Mouse (Mus musculus): ENCODE results near the gene Sephs2. TPM values are rescaled to one million over a fixed set of nuclear protein-coding genes. Genes with fewer than 3 reads are reported as not detected.

Sephs2 gene
- polyA plus RNA-seq, 1 experiment from 2014 or later = 84.0 TPM

GRCm38 (mm10) chr7:127287940-127288339 is 14.1 kb upstream of the Sephs2 start:
- Histone ChIP-seq H3K27ac (no peak overlapping the region), H3K36me3 (replicated peaks) (no peaks in the 10 kb centered on the region), H3K9me3 (peaks cover 24% of the 10 kb centered on the region), H3K4me3 (no peak overlapping the region), H3K4me1 (peaks cover 4% of the 10 kb centered on the region; the same call in 1 of the 2 replicates), H3K27me3 (ENCODE audit: poor library complexity, severe bottlenecking) (no peaks in the 10 kb centered on the region)
- no peak for DNase-seq (ENCODE audit: extremely low spot score, low spot score)
- 66% methylated on average over 1 of the region's 1 CpGs for WGBS

- no peak for DNase-seq (ENCODE audit: extremely low spot score, low spot score)
- peaks cover 24% of the 10 kb centered on the region for H3K9me3 ChIP-seq
- peaks cover 3% of the 10 kb centered on the region; the same call in 1 of the 2 replicates for H3K4me1 ChIP-seq
- no peaks in the 10 kb centered on the region for H3K36me3 ChIP-seq (replicated peaks)
- no peaks in the 10 kb centered on the region for H3K27me3 ChIP-seq (ENCODE audit: poor library complexity, severe bottlenecking)
- no peak overlapping the region for H3K27ac ChIP-seq
- 75% methylated on average over 10 of the region's 10 CpGs for WGBS
- no peak overlapping the region for H3K4me3 ChIP-seq
These were observed 11.3 kb upstream of the Sephs2 start for GRCm38 (mm10) chr7:127285154-127285553.

- peaks cover 11% of the 10 kb centered on the region for H3K9me3 ChIP-seq
- no peak overlapping the region for H3K27ac ChIP-seq
- no peak overlapping the region for H3K4me3 ChIP-seq
- H3K27me3 ChIP-seq (ENCODE audit: poor library complexity, severe bottlenecking) = no peaks in the 10 kb centered on the region
- 93% methylated on average over 2 of the region's 2 CpGs for WGBS
- DNase-seq (ENCODE audit: extremely low spot score, low spot score) = no peak
- H3K4me1 ChIP-seq = peaks cover 7% of the 10 kb centered on the region; the same call in 1 of the 2 replicates
- H3K36me3 ChIP-seq (replicated peaks) = no peaks in the 10 kb centered on the region
These were observed 8.3 kb upstream of the Sephs2 start for GRCm38 (mm10) chr7:127282190-127282589.

GRCm38 (mm10) chr7:127281114-127281513 is 7.3 kb upstream of the Sephs2 start:
- Histone ChIP-seq H3K36me3 (replicated peaks) (no peaks in the 10 kb centered on the region), H3K9me3 (peaks cover under 1% of the 10 kb centered on the region; the same call in 1 of the 2 replicates), H3K4me3 (no peak overlapping the region), H3K27ac (no peak overlapping the region), H3K4me1 (peaks cover 7% of the 10 kb centered on the region; the same call in 1 of the 2 replicates), H3K27me3 (ENCODE audit: poor library complexity, severe bottlenecking) (no peaks in the 10 kb centered on the region)
- DNase-seq (ENCODE audit: extremely low spot score, low spot score) = no peak
- WGBS = 81% methylated on average over 4 of the region's 4 CpGs

GRCm38 (mm10) chr7:127280092-127280491 is 6.2 kb upstream of the Sephs2 start:
- no peak overlapping the region for H3K27ac ChIP-seq
- 83% methylated on average over 3 of the region's 3 CpGs for WGBS
- DNase-seq (ENCODE audit: extremely low spot score, low spot score) = no peak

GRCm38 (mm10) chr7:127278311-127278710 is 4.5 kb upstream of the Sephs2 start:
- peaks cover 15% of the 10 kb centered on the region for H3K4me1 ChIP-seq
- H3K27me3 ChIP-seq (ENCODE audit: poor library complexity, severe bottlenecking) = no peaks in the 10 kb centered on the region
- no peaks in the 10 kb centered on the region for H3K36me3 ChIP-seq (replicated peaks)
- 28% methylated on average over 8 of the region's 8 CpGs for WGBS
- no peak overlapping the region for H3K4me3 ChIP-seq
- H3K9me3 ChIP-seq = no peaks in the 10 kb centered on the region
- peak overlapping the region; percentile 58 for H3K27ac ChIP-seq
- DNase-seq (ENCODE audit: extremely low spot score, low spot score) = peak; percentile 49

More at GRCm38 (mm10) chr7:127280092-127280491, 6.2 kb upstream of the Sephs2 start:
- Histone ChIP-seq H3K4me1 (peaks cover 7% of the 10 kb centered on the region; the same call in 1 of the 2 replicates), H3K27me3 (ENCODE audit: poor library complexity, severe bottlenecking) (no peaks in the 10 kb centered on the region), H3K36me3 (replicated peaks) (no peaks in the 10 kb centered on the region), H3K9me3 (no peaks in the 10 kb centered on the region), H3K4me3 (no peak overlapping the region)

- peaks cover 27% of the 10 kb centered on the region for H3K4me1 ChIP-seq
- 79% methylated on average over 5 of the region's 5 CpGs for WGBS
- H3K4me3 ChIP-seq = no peak overlapping the region
- no peaks in the 10 kb centered on the region for H3K27me3 ChIP-seq (ENCODE audit: poor library complexity, severe bottlenecking)
- H3K36me3 ChIP-seq (replicated peaks) = peaks cover 15% of the 10 kb centered on the region
- H3K9me3 ChIP-seq = peaks cover 7% of the 10 kb centered on the region; the same call in 1 of the 2 replicates
- DNase-seq (ENCODE audit: extremely low spot score, low spot score) = no peak
- H3K27ac ChIP-seq = no peak overlapping the region
These were observed 2.7 kb upstream of the Sephs2 start for GRCm38 (mm10) chr7:127276519-127276961.

- Histone ChIP-seq H3K27me3 (ENCODE audit: poor library complexity, severe bottlenecking) (no peaks in the 10 kb centered on the region), H3K9me3 (peaks cover 10% of the 10 kb centered on the region; the same call in 1 of the 2 replicates), H3K36me3 (replicated peaks) (peaks cover 46% of the 10 kb centered on the region), H3K4me1 (peaks cover 22% of the 10 kb centered on the region), H3K4me3 (peak overlapping the region; percentile 94), H3K27ac (peak overlapping the region; percentile 96)
- no peak for DNase-seq (ENCODE audit: extremely low spot score, low spot score)
- WGBS = 19% methylated on average over 50 of the region's 50 CpGs
These were observed 534 bp downstream of the Sephs2 start for GRCm38 (mm10) chr7:127273118-127273923.

- Histone ChIP-seq H3K36me3 (replicated peaks) (peaks cover 47% of the 10 kb centered on the region), H3K4me1 (peaks cover 20% of the 10 kb centered on the region), H3K4me3 (peak overlapping the region; percentile 94), H3K9me3 (peaks cover 12% of the 10 kb centered on the region; the same call in 1 of the 2 replicates), H3K27ac (no peak overlapping the region), H3K27me3 (ENCODE audit: poor library complexity, severe bottlenecking) (no peaks in the 10 kb centered on the region)
- no peak for DNase-seq (ENCODE audit: extremely low spot score, low spot score)
- WGBS = 95% methylated on average over 15 of the region's 15 CpGs
These were observed 1.3 kb downstream of the Sephs2 start for GRCm38 (mm10) chr7:127272566-127272965.

- DNase-seq (ENCODE audit: extremely low spot score, low spot score) = no peak
- H3K27me3 ChIP-seq (ENCODE audit: poor library complexity, severe bottlenecking) = no peaks in the 10 kb centered on the region
- H3K9me3 ChIP-seq = peaks cover 12% of the 10 kb centered on the region; the same call in 1 of the 2 replicates
- no peak overlapping the region for H3K27ac ChIP-seq
- peaks cover 47% of the 10 kb centered on the region for H3K36me3 ChIP-seq (replicated peaks)
- 95% methylated on average over 4 of the region's 4 CpGs for WGBS
- no peak overlapping the region for H3K4me3 ChIP-seq
- H3K4me1 ChIP-seq = peaks cover 20% of the 10 kb centered on the region
These were observed 2.8 kb downstream of the Sephs2 start for GRCm38 (mm10) chr7:127271093-127271492.

- Histone ChIP-seq H3K4me1 (peaks cover 20% of the 10 kb centered on the region), H3K27me3 (ENCODE audit: poor library complexity, severe bottlenecking) (no peaks in the 10 kb centered on the region), H3K36me3 (replicated peaks) (peaks cover 47% of the 10 kb centered on the region), H3K27ac (no peak overlapping the region), H3K9me3 (peaks cover 12% of the 10 kb centered on the region; the same call in 1 of the 2 replicates), H3K4me3 (no peak overlapping the region)
- DNase-seq (ENCODE audit: extremely low spot score, low spot score) = no peak
- 92% methylated on average over 5 of the region's 5 CpGs for WGBS
These were observed 3.2 kb downstream of the Sephs2 start for GRCm38 (mm10) chr7:127270666-127271065.

GRCm38 (mm10) chr7:127270256-127270655 is 3.6 kb downstream of the Sephs2 start:
- no peak for DNase-seq (ENCODE audit: extremely low spot score, low spot score)
- peaks cover 47% of the 10 kb centered on the region for H3K36me3 ChIP-seq (replicated peaks)
- 92% methylated on average over 2 of the region's 2 CpGs for WGBS
- H3K27ac ChIP-seq = no peak overlapping the region
- peaks cover 20% of the 10 kb centered on the region for H3K4me1 ChIP-seq
- H3K4me3 ChIP-seq = no peak overlapping the region
- H3K9me3 ChIP-seq = peaks cover 12% of the 10 kb centered on the region; the same call in 1 of the 2 replicates
- no peaks in the 10 kb centered on the region for H3K27me3 ChIP-seq (ENCODE audit: poor library complexity, severe bottlenecking)

GRCm38 (mm10) chr7:127263526-127263925 is 10.3 kb downstream of the Sephs2 start:
- no peak for DNase-seq (ENCODE audit: extremely low spot score, low spot score)
- no peaks in the 10 kb centered on the region for H3K27me3 ChIP-seq (ENCODE audit: poor library complexity, severe bottlenecking)
- peaks cover 11% of the 10 kb centered on the region for H3K36me3 ChIP-seq (replicated peaks)
- H3K4me1 ChIP-seq = peaks cover 24% of the 10 kb centered on the region
- WGBS = 91% methylated on average over 3 of the region's 3 CpGs
- H3K9me3 ChIP-seq = 0 out of 2 replicates have a peak, but pooled peaks cover 3% of the 10 kb centered on the region
- no peak overlapping the region for H3K4me3 ChIP-seq
- H3K27ac ChIP-seq = no peak overlapping the region
